Mouse (Mus musculus) MEL (cell line): ENCODE data around the gene Gm4756. TPM values are rescaled to one million over a fixed set of nuclear protein-coding genes. Genes with fewer than 3 reads are reported as not detected.

Experiments
- DNase-seq: peaks from one replicate; pipeline ENCODE4 v3.0.0; 2011; ENCODE audit warnings: low read depth, low spot score
- H3K27ac ChIP-seq: 2 replicates; pipeline ENCODE4 v1.5.1; 2012; ENCODE audit warnings: low read depth, mild to moderate bottlenecking, control low read depth, low read length, moderate library complexity; ENCODE audit not compliant: control insufficient read depth
- H3K27me3 ChIP-seq, 2 experiments: fragments of 150-350 bp in 1 of 2; sonication (generic) in 1 of 2; 2 replicates each; pipeline ENCODE4 v1.6.1; 2012; ENCODE audit warnings: low read length in 2 of 2, mild to moderate bottlenecking in 2 of 2, improper control_type of control experiment in 1 of 2, moderate library complexity in 1 of 2; ENCODE audit not compliant: insufficient read depth in 2 of 2, control insufficient read depth in 1 of 2
- H3K36me3 ChIP-seq, 2 experiments: 2 replicates each; pipeline ENCODE4 v1.6.1; 2012 to 2014; ENCODE audit warnings: low read length in 2 of 2, improper control_type of control experiment in 1 of 2, inconsistent platforms in 1 of 2, mild to moderate bottlenecking in 1 of 2; ENCODE audit not compliant: insufficient read depth in 2 of 2, control insufficient read depth in 1 of 2
- H3K4me1 ChIP-seq, 2 experiments: fragments of 150-350 bp in 1 of 2; sonication (generic) in 1 of 2; 2 replicates each; pipeline ENCODE4 v1.6.1; 2012; ENCODE audit warnings: low read length in 2 of 2, improper control_type of control experiment in 1 of 2, mild to moderate bottlenecking in 1 of 2; ENCODE audit not compliant: insufficient read depth in 2 of 2, control insufficient read depth in 1 of 2
- H3K4me3 ChIP-seq, 2 experiments: fragments of 150-350 bp in 1 of 2; sonication (generic) in 1 of 2; 2 replicates each; pipeline ENCODE4 v1.5.1; 2012; ENCODE audit warnings: low read depth in 2 of 2, low read length in 2 of 2, mild to moderate bottlenecking in 2 of 2, moderate library complexity in 2 of 2, control low read depth in 1 of 2, improper control_type of control experiment in 1 of 2; ENCODE audit not compliant: control insufficient read depth in 1 of 2, insufficient read depth in 1 of 2
- H3K79me2 ChIP-seq: 2 replicates; pipeline ENCODE4 v1.6.1; 2012; ENCODE audit warnings: mild to moderate bottlenecking, low read length, moderate library complexity; ENCODE audit not compliant: control insufficient read depth, poor library complexity, insufficient read depth
- H3K9ac ChIP-seq: 2 replicates; pipeline ENCODE4 v1.6.1; 2012; ENCODE audit warnings: low read depth, mild to moderate bottlenecking, control low read depth, low read length, moderate library complexity; ENCODE audit not compliant: control insufficient read depth, poor library complexity, severe bottlenecking
- H3K9me3 ChIP-seq: fragments of 150-350 bp; sonication (generic); replicated peaks from 2 replicates; pipeline ENCODE4 v1.6.1; 2012; ENCODE audit warnings: mild to moderate bottlenecking, low read length, improper control_type of control experiment, moderate library complexity; ENCODE audit not compliant: insufficient read depth
- BHLHE40 ChIP-seq: IDR thresholded peaks from 2 replicates; pipeline ENCODE4 v1.6.1; 2012; ENCODE audit warnings: low read depth, mild to moderate bottlenecking, inconsistent platforms, low read length, improper control_type of control experiment, borderline replicate concordance
- CHD2 ChIP-seq: IDR thresholded peaks from 2 replicates; pipeline ENCODE4 v1.6.1; 2011; ENCODE audit warnings: low read length, improper control_type of control experiment
- E2F4 ChIP-seq: IDR thresholded peaks from 2 replicates; pipeline ENCODE4 v1.6.1; 2011; ENCODE audit warnings: low read depth, low read length, improper control_type of control experiment, borderline replicate concordance
- ELF1 ChIP-seq: IDR thresholded peaks from 2 replicates; pipeline ENCODE4 v1.6.1; 2014; ENCODE audit warnings: low read depth, mild to moderate bottlenecking, inconsistent platforms, low read length, improper control_type of control experiment, moderate library complexity
- EP300 ChIP-seq, 2 experiments: IDR thresholded peaks; 2 replicates each; pipeline ENCODE4 v1.6.1; 2011; ENCODE audit warnings: improper control_type of control experiment in 2 of 2, low read length in 2 of 2, low read depth in 1 of 2, mild to moderate bottlenecking in 1 of 2
- ETS1 ChIP-seq: IDR thresholded peaks from 2 replicates; pipeline ENCODE4 v1.6.1; 2012; ENCODE audit warnings: low read depth, mild to moderate bottlenecking, inconsistent platforms, low read length, improper control_type of control experiment, moderate library complexity
- JUND ChIP-seq: IDR thresholded peaks from 2 replicates; pipeline ENCODE4 v1.6.1; 2011; ENCODE audit warnings: low read depth, mild to moderate bottlenecking, improper control_type of control experiment, low read length
- KAT2A ChIP-seq: conservative IDR thresholded peaks from 2 replicates; pipeline ENCODE4 v1.6.1; 2012; ENCODE audit warnings: low read depth, low read length, improper control_type of control experiment, inconsistent platforms
- MEF2A ChIP-seq: IDR thresholded peaks from 2 replicates; pipeline ENCODE4 v1.6.1; 2014; ENCODE audit warnings: low read depth, mild to moderate bottlenecking, inconsistent platforms, low read length, improper control_type of control experiment; ENCODE audit not compliant: poor library complexity, insufficient replicate concordance, severe bottlenecking; ENCODE audit errors: extremely low read depth
- MYB ChIP-seq: IDR thresholded peaks from 2 replicates; pipeline ENCODE4 v1.6.1; 2011; ENCODE audit warnings: mild to moderate bottlenecking, low read depth, low read length, improper control_type of control experiment
- POLR2A ChIP-seq, 2 experiments: IDR thresholded peaks; 2 replicates each; pipeline ENCODE4 v1.6.1; 2011 to 2012; ENCODE audit warnings: low read length in 2 of 2, mild to moderate bottlenecking in 2 of 2, control low read depth in 1 of 2, improper control_type of control experiment in 1 of 2, low read depth in 1 of 2, moderate library complexity in 1 of 2; ENCODE audit not compliant: control insufficient read depth in 1 of 2, insufficient read depth in 1 of 2, poor library complexity in 1 of 2
- POLR2AphosphoS2 ChIP-seq: IDR thresholded peaks from 2 replicates; pipeline ENCODE4 v1.6.1; 2011; ENCODE audit warnings: low read length, improper control_type of control experiment
- POLR2AphosphoS5 ChIP-seq: IDR thresholded peaks from 2 replicates; pipeline ENCODE4 v1.6.1; 2012; ENCODE audit warnings: low read depth, borderline replicate concordance, mild to moderate bottlenecking, inconsistent platforms, low read length, moderate library complexity, mixed read lengths
- RAD21 ChIP-seq: IDR thresholded peaks from 2 replicates; pipeline ENCODE4 v1.6.1; 2011; ENCODE audit warnings: mild to moderate bottlenecking, low read depth, low read length, improper control_type of control experiment
- RCOR1 ChIP-seq: IDR thresholded peaks from 2 replicates; pipeline ENCODE4 v1.6.1; 2012; ENCODE audit warnings: low read depth, mild to moderate bottlenecking, inconsistent platforms, low read length, improper control_type of control experiment
- SIN3A ChIP-seq: IDR thresholded peaks from 2 replicates; pipeline ENCODE4 v1.6.1; 2012; ENCODE audit warnings: low read length, improper control_type of control experiment, inconsistent platforms
- SMC3 ChIP-seq: IDR thresholded peaks from 2 replicates; pipeline ENCODE4 v1.6.1; 2011; ENCODE audit warnings: low read depth, low read length, improper control_type of control experiment
- TAL1 ChIP-seq: IDR thresholded peaks from 2 replicates; pipeline ENCODE4 v1.6.1; 2012; ENCODE audit warnings: mild to moderate bottlenecking, inconsistent platforms, low read length, moderate library complexity, mixed read lengths
- TBP ChIP-seq: IDR thresholded peaks from 2 replicates; pipeline ENCODE4 v1.8.0; 2011; ENCODE audit warnings: low read depth, low read length, improper control_type of control experiment
- TCF12 ChIP-seq: IDR thresholded peaks from 2 replicates; pipeline ENCODE4 v1.6.1; 2014; ENCODE audit warnings: low read depth, mild to moderate bottlenecking, inconsistent platforms, low read length, improper control_type of control experiment, moderate library complexity
- UBTF ChIP-seq: IDR thresholded peaks from 2 replicates; pipeline ENCODE4 v1.6.1; 2012; ENCODE audit warnings: low read depth, mild to moderate bottlenecking, inconsistent platforms, low read length, improper control_type of control experiment, moderate library complexity, borderline replicate concordance; ENCODE audit not compliant: insufficient read depth
- USF2 ChIP-seq, 2 experiments: IDR thresholded peaks; 2 replicates each; pipeline ENCODE4 v1.6.1; 2011 to 2012; ENCODE audit warnings: improper control_type of control experiment in 2 of 2, low read length in 2 of 2, borderline replicate concordance in 1 of 2, inconsistent platforms in 1 of 2, low read depth in 1 of 2, mild to moderate bottlenecking in 1 of 2; ENCODE audit not compliant: insufficient read depth in 1 of 2
- ZC3H11A ChIP-seq: IDR thresholded peaks from 2 replicates; pipeline ENCODE4 v1.6.1; 2012; ENCODE audit warnings: low read depth, mild to moderate bottlenecking, inconsistent platforms, low read length, improper control_type of control experiment
- ZKSCAN1 ChIP-seq: IDR thresholded peaks from 2 replicates; pipeline ENCODE4 v1.6.1; 2012; ENCODE audit warnings: low read depth, mild to moderate bottlenecking, inconsistent platforms, low read length, improper control_type of control experiment, moderate library complexity
- ZMIZ1 ChIP-seq: IDR thresholded peaks from 2 replicates; pipeline ENCODE4 v1.6.1; 2012; ENCODE audit warnings: low read depth, mild to moderate bottlenecking, inconsistent platforms, low read length, improper control_type of control experiment, moderate library complexity
- polyA plus RNA-seq, 2 experiments: library from polyadenylated mRNA; stranded (reverse) in 1 of 2; unstranded in 1 of 2; fragments of >175 nt in 1 of 2; fragments of >200 nt in 1 of 2; gene quantifications; 2 replicates each; pipeline versions ENCODE4 v1.2.1 to v1.2.4; 2012; ENCODE audit warnings: low replicate concordance in 2 of 2, low read depth in 1 of 2; ENCODE audit not compliant: insufficient read length in 2 of 2, insufficient read depth in 1 of 2, missing spikeins in 1 of 2
- total RNA-seq: library from RNA; depleted of rRNA; stranded (reverse); fragments of 300-350 nt; gene quantifications from 2 replicates; pipeline ENCODE4 v1.2.3, GENCODE M21; 2012

Gene Gm4756
- total and polyA plus RNA-seq, 3 experiments, result not detected

- TF ChIP-seq POLR2AphosphoS5 (no peak), JUND (no peak), MYB (no peak; the same call in 1 of the 2 replicates), POLR2A (IDR thresholded peaks at IDR 0.05; ENCODE audit: control insufficient read depth in 1 of 2, insufficient read depth in 1 of 2, low read depth in 1 of 2, low read length in 2 of 2, poor library complexity in 1 of 2) (no peak), E2F4 (no peak), CHD2 (no peak), POLR2AphosphoS2 (no peak), TCF12 (peak; percentile 44; the same call in 1 of the 2 replicates), ZKSCAN1 (no peak)
These were observed 66.4 kb downstream of the Gm4756 start (continued) for GRCm38 (mm10) chr12:72583099-72583498.

- H3K27ac ChIP-seq, result no peak overlapping the region
- H3K9me3 ChIP-seq, result no peaks in the 10 kb centered on the region
- H3K4me1 ChIP-seq, result no peaks in the 10 kb centered on the region; a peak in 1 of 4 replicates
- no peak overlapping the region for H3K4me3 ChIP-seq
- no peak for DNase-seq
- no peaks in the 10 kb centered on the region for H3K36me3 ChIP-seq
- no peaks in the 10 kb centered on the region for H3K27me3 ChIP-seq
- no peak overlapping the region for H3K9ac ChIP-seq
- TF ChIP-seq MEF2A (no peak), BHLHE40 (no peak), EP300 (IDR thresholded peaks at IDR 0.05; ENCODE audit: low read depth in 1 of 2, low read length in 2 of 2) (no peak), SMC3 (no peak), TCF12 (no peak), CHD2 (no peak), USF2 (IDR thresholded peaks at IDR 0.05; ENCODE audit: borderline replicate concordance in 1 of 2, insufficient read depth in 1 of 2, low read depth in 1 of 2, low read length in 2 of 2) (no peak), POLR2AphosphoS5 (no peak), ELF1 (no peak), TBP (no peak)
- TF ChIP-seq, all 39 proteins: peak for 0
- H3K79me2 ChIP-seq, result no peaks in the 10 kb centered on the region
These were observed 67.4 kb downstream of the Gm4756 start for GRCm38 (mm10) chr12:72582021-72582420.

- no peak overlapping the region for H3K27ac ChIP-seq
- DNase-seq, result no peak
- no peaks in the 10 kb centered on the region for H3K79me2 ChIP-seq
- H3K36me3 ChIP-seq, result no peaks in the 10 kb centered on the region
- no peaks in the 10 kb centered on the region for H3K9me3 ChIP-seq
- no peaks in the 10 kb centered on the region for H3K27me3 ChIP-seq
- H3K9ac ChIP-seq, result no peak overlapping the region
- no peak overlapping the region for H3K4me3 ChIP-seq
- H3K4me1 ChIP-seq, result no peaks in the 10 kb centered on the region
- TF ChIP-seq TBP, result no peak
- no peak for TF ChIP-seq ZKSCAN1
- TF ChIP-seq KAT2A, result no peak
- no peak for TF ChIP-seq ZC3H11A
- TF ChIP-seq USF2 (IDR thresholded peaks at IDR 0.05; ENCODE audit: borderline replicate concordance in 1 of 2, insufficient read depth in 1 of 2, low read depth in 1 of 2, low read length in 2 of 2), result no peak
- no peak for TF ChIP-seq MYB
- TF ChIP-seq E2F4, result no peak
- TF ChIP-seq UBTF, result no peak
- TF ChIP-seq SIN3A, result no peak
- no peak for TF ChIP-seq RCOR1
- TF ChIP-seq ETS1, result no peak
- no peak for TF ChIP-seq ZMIZ1
- no peak for TF ChIP-seq RAD21
- no peak for TF ChIP-seq TAL1
These were observed 85.1 kb downstream of the Gm4756 start for GRCm38 (mm10) chr12:72564281-72564795.
